Mouse (Mus musculus) gastrocnemius, postnatal 14 days (tissue): Measurements from ENCODE around the gene Tob1. TPM values are rescaled to one million over a fixed set of nuclear protein-coding genes. Genes with fewer than 3 reads are reported as not detected.

Source experiments
- DNase-seq: peaks from one replicate; pipeline ENCODE4 v3.0.0; 2021; ENCODE audit warnings: mixed read lengths
- intact Hi-C: fragments of 180-260 bp; cut with DNase I; formaldehyde crosslinking; loops from one replicate; pipeline ENCODE4 v1.15.1; 2025; ENCODE audit warnings: low total_unique reads
- long read RNA-seq, 2 experiments: library from polyadenylated mRNA; stranded (forward); transcript quantifications; one replicate each; pipeline ENCODE4 v2.0.0; 2021
- total RNA-seq, 2 experiments: library from RNA; stranded (reverse); gene quantifications; 2 replicates each; pipeline ENCODE4 v1.2.3; 2021

Gene Tob1
- 100 to 1,000 TPM; 133 to 139 TPM for total RNA-seq
- long read RNA-seq, experiment 1, transcript Tob1-201 (2 exons, 2,288 nt), result major isoform, 223 of 234 reads
- long read RNA-seq, experiment 1, partial matches to known transcripts, result 11 of 234 reads
- long read RNA-seq, experiment 1, other reads (novel, unspliced or antisense), result 0 of 234 reads
- long read RNA-seq, experiment 2, transcript Tob1-201 (2 exons, 2,288 nt), result major isoform, 245 of 265 reads
- long read RNA-seq, experiment 2, partial matches to known transcripts, result 0 of 265 reads
- long read RNA-seq, experiment 2, other reads (novel, unspliced or antisense), result 20 of 265 reads

DNA sequence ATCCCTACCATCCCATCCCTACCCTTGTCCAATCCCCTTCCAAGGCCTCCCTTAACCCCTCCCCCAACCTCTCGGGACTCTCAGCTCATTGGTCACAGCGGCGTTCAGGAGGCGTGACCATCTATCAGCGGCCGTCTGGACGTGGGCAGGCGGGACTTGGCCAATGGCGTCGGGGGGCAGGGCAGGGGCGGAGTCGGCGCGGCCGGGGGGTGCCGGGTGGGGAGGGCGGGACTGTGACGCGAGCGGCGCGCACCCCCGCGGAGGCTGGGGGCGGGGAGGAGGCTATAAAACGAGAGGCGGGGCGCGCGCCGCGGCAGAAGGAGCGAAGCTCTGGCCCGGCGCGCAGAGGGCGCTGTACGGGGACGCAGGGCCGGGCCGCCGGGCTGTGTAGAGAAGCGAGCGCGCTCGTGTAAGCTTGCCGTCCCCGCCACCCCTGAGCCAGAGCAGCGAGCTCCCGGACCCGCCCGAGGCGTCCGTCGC is at the start of gene Tob1:
Gene Tob1, plus strand, starts transcription at position 331 of the 480 bp plus-strand sequence.
- intact Hi-C loops, result loop anchor here (5.0 kb wide), 1 partner anchor 74 kb away; no protein-coding TSS in a partner anchor
- peak; percentile 99 for DNase-seq

DNA sequence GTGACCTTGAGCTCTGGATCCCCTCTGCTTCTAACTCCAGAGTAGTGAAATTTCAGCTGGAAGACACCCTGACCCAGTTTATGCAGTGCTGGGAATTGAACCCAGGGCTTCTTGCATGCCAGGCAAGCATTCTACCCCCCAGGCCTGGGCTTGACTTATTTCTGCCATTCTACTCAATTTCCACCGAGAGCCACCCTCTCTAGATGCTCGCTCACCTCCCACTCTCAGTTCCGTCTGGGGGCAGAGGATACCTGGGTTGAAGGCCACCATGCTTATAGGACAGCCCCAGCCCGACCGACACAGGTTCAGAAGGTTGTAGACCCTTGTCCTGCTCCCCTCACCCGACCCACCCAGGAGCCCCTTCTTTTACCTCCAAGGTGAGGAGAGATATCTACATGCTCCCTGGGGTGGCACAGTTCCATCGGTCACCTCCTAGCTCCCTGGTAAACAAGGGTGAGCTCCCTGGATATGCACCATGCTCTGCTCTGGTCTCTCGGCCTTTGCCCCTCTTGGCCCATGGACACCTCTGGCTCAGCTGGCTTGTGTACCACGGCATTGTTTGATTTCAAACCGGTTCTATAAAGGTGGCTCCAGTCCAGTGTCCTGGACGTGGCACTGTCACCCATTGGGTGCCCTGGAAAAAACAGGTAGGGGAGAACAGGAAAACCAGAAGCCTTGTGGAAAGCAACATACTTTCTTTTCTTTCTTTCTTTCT is 49.2 kb upstream of the Tob1 start:
- no peak for DNase-seq
- intact Hi-C loops, result no loop called here

DNA sequence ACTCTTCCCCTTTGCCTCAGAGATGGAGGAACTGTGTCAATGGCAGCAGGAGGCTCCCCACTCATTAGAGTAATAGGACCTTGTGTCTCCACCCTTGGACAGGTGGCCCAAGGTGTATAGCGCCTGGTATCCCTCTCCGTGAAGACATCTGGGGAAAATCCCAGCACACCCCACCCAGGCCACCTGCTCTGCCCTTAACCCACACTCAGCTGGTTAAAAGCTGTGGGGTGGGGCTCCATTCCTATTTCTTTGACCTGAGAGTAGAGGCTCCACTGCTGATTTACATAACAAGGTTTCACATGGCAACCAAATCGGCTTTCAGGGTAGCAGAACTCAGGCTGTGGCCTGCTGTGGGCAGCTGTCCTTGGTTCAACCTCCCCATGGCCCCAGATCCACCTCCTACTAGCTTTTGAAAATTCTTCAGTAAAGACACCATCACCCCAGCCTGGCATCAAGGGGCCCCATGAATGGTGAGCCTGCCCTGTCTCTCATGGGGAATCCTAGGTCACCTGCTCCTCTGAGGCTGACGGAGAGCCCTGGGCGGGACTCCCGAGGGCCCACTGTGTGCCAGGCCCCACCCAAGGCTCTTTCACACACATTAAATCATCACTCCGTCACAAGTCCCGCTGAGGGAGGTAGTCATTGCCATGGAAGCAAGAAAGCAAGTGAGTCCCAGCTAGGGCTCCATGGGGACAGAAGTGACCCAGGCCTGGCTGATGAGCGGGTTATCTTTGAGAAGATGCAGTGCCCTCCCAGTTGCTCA is 48.1 kb upstream of the Tob1 start:
- no peak for DNase-seq
- intact Hi-C loops, result no loop called here

DNA sequence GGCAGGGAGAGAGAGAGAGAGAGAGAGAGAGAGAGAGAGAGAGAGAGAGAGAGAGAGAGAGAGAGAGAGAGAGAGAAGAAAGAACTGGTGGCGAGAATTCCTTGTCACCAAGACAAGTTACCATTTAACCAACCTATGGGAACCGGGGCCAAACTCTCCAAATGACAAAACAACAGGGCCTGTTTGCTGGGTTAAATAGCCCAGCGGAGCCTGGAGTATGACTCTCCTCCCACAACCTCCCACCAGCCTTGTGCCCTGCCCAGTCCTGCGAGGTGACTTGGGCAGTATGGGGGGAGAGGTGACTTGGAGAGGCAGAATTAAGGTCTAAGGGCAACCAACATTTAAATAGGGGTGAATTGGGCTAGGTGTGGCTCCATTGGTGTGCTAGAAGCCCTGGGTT is 45.5 kb upstream of the Tob1 start:
- intact Hi-C loops, result loop anchor here (5.0 kb wide), 1 partner anchor 42 kb away; no protein-coding TSS in a partner anchor
- DNase-seq, result no peak

DNA sequence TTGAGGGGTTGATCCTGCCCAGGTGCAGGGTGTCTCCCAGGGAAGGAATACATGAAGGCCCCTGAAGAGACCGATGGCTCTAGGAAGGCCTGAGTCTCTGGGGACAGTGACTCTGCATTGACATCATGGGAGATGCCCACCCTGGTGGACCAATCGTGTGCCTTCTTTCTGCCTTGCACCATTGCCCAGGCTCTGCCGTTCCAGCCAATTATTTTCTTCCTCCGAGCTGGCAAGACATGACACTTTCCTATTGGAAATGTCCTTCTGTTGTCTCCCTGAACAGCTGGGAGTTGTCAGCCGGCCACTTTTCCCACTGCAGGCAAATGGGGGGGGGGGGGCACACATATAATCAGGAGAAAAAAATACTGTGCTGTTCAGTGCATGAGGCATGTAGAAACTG is 43.0 kb upstream of the Tob1 start:
- DNase-seq, result no peak

DNA sequence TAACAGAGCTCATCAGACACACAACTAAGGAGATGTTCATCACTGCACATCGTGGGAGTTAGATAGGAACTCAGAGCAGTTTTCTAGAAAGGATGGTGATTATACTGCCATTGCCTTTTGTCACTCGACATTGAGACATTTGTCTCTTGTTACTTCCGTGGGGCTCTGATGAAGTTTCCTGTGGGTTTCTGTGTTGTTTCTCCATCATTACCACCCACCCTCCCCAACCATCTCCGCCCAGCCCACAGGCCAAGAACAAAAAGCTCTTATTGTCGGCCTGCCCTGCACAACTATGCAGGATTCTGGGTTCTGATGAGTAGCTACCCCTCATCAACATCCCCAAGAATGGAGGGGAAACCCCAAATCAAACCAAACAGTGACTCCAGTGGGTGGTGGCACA is 41.7 kb upstream of the Tob1 start:
- intact Hi-C loops, result loop anchor here (5.0 kb wide), 1 partner anchor 38 kb away; no protein-coding TSS in a partner anchor
- DNase-seq, result no peak

More for the DNA sequence above, 43.0 kb upstream of the Tob1 start:
- intact Hi-C loops, result loop anchor here (5.0 kb wide), 1 partner anchor 39 kb away; no protein-coding TSS in a partner anchor

DNA sequence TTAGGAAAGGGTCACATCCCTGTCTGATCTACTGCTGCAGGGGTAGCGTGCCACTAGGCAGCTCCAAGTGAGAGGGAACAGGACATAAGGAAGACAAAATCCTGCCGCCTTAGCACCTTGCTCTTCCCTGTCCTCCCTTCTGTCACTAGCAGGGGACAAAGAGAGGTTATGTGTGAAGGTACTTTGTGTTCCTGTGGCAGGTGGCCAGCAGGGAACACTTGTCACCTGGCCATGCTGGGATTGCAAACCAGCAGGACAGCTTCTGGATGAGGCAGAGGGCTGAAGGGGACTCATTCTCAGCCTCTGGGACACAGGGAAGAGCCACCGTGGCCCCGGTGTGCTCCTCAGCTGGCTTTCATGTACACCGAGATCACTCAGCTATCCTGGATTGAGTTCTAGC is 39.6 kb upstream of the Tob1 start:
- intact Hi-C loops, result no loop called here
- DNase-seq, result no peak

DNA sequence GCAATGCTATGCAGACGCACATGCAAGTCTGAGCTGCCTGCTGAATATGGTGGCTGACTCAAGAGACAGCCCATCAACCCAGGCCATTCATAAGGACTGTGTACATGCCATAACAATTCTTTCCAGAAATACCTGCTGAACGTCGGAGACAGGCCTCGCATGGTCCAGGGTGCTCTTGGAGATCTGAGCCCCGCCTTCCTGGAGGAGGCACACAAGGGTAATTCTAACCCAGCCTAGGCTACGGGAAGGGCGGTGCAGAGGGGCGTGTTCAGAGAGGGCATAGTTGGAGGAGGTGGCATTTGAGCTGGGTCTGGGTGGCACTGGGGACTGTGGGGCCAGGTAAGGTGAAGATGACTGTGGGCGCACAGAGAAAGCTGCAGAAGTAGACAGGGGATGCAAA is 39.1 kb upstream of the Tob1 start:
- intact Hi-C loops, result no loop called here
- DNase-seq, result no peak

DNA sequence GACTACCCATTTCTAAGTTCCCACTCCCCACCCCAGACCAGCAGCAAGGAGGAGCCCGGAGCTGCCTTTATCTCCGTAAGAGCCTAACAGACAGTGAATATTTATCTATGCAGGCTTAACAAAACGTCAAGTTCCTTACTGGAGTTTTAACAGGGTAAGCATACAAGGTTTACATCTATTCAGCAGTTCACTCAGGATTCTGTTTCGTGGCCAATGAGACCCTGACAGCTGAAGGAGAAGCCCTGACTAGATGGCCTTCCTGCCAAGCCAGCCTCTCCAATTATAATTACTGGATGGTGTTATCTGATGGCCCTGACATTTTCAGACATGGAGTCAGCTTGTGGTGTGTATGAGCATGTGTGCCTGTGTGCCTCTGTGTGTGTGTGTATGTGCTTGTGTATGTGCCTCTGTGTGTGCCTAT is 37.5 kb upstream of the Tob1 start:
- DNase-seq, result no peak
- intact Hi-C loops, result no loop called here

DNA sequence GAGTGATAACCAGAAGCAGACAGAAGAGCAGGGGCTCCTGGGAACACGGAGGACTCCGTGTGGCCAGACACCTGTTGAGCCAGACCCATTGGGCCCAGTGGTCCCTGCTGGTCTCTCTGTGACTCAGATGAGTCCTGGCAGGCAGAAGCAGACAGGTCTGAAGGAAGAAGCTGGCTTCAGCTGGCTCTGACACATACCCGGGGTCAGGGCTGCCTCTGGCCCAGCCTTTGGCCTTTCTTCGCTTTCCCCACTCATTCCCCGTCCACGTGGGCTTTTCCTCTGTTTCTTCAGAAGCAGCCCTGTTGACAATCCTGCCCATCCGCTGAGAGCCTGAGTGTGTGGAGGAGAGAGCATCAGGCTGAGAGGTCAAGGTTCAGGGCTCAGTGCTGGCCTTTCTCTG is 36.0 kb upstream of the Tob1 start:
- no peak for DNase-seq
- intact Hi-C loops, result no loop called here

DNA sequence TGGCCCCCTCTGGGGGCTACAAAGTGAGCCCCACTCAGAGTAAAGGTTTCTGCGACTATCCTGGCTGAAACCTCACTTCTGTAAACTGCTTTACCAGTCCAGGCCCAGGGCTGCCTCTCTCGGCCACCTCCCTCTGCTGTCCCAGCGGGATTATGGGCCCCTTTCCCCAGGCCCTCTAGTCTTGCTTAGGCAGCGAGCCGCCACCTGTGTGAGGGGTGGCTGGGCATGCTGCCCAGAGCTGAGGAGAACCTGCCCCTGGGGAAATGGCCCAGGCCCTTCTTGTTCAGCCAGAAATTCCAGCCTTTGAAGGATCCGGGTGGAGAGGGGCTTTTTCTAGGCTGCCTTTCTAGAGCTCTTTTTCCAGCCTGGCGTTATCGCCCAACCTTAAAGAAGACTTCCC is 35.6 kb upstream of the Tob1 start:
- intact Hi-C loops, result no loop called here
- DNase-seq, result peak; percentile 18

DNA sequence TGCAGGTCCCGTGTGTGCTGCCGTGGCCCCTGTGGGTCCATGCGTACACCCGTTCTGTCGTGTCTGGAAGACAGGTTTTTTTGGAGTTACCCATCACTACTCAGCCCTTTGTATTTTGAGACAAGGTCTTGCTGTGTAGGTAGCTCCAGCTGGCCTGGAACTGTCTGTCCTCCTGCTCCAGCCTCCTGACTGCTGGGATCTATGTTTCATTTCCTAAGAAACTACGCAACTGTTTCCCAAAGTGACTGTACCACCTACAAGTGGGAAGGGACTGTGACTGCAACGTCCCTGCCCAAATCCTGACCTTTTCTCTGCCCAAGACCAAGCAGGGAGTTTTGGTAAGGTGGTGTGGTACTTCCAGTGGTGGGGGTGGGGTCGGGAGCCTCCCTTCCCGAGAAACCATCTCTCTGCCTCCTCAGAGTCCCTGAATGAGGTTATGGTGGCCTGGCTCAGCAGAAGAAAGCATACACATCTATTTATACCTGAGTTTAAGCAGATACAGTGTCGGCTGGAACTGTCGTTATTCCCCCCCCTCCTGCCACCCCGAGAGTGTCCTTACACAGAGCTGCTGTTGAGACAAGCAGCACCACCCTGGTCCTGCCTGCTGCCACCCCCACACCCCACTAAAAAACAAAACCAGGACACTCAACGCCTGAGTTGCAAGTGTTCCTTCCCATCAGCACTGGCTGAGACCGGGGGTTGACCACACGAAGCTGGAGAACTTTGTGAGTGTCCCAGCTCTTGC is 33.2 kb upstream of the Tob1 start:
- DNase-seq, result no peak
- intact Hi-C loops, result no loop called here

DNA sequence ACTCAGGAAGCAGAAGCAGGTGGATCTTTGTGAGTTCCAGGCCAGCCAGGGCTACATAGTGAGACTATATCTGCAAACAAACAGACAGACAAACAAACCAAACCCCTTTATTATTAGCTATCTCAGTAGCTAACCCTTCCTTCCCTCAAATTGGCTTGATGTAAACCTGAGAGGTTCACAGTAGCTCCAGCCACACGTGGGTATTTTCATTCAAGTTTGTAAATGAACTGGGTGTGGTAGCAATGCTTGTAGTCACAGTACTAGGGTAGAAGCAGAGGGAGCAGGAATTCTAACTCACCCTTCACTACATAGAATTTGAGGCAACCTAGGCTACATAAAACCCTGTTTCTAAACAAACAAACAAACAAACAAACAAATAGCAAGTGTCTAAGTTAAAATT is 31.5 kb upstream of the Tob1 start:
- no peak for DNase-seq
- intact Hi-C loops, result no loop called here

DNA sequence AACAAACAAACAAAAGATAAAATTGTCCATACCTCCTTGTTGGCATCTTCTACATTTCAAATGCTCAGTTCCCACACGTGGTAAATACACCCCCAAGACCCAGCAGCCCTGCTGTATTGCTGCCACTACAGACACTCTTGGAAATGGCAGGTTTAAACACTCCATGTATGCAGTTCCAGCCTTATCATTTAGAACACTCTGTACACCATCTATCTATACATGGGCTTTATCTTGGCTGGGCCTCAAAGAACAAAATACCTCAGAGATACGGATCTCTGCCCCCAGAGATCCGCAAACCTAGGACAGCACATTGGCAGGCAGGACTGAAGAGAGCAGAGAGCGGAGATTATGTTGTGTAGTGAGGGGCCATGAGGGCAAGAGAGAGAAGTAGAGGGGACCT is 31.1 kb upstream of the Tob1 start:
- intact Hi-C loops, result no loop called here

DNA sequence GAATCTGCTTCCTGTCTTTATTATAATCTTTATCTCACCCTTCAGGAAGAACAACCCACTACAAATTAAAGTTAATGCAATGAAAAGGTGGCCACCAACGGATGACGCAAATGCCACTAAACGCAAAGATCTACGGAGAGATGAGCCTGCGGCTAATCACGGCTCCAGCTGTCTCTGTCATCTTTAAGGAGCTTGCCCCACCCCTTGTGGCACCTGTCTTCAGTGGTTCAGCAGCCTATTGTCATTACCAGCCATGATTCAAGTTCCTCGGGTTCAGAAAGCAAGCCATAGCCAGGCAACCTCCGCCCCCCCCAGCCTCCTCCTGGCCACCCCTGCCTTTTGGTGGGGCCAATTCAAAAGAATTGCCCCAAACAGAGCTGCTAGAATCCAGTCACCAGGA is 29.6 kb upstream of the Tob1 start:
- intact Hi-C loops, result no loop called here
- no peak for DNase-seq

More for the DNA sequence above, 31.1 kb upstream of the Tob1 start:
- DNase-seq, result no peak

DNA sequence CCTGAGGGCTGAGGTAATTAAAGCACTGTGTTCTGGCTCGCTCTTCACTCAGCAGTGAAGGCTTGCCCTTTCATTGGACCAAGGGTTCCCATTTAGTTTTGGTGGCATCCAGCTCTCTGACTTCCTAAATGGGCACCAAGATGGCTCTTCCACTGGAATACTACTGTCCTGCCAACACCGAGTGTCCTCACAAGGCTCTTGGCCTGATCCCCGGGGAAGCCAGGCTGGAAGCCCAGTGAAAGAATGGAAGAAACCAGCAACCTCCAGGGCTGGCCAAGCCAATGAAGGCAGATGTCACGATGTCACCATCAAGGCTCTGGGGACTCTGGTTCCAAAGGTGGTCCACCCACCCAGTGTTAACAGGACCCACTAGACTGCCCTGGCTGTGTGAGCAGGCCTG is 28.5 kb upstream of the Tob1 start:
- DNase-seq, result peak; percentile 55
- intact Hi-C loops, result no loop called here

DNA sequence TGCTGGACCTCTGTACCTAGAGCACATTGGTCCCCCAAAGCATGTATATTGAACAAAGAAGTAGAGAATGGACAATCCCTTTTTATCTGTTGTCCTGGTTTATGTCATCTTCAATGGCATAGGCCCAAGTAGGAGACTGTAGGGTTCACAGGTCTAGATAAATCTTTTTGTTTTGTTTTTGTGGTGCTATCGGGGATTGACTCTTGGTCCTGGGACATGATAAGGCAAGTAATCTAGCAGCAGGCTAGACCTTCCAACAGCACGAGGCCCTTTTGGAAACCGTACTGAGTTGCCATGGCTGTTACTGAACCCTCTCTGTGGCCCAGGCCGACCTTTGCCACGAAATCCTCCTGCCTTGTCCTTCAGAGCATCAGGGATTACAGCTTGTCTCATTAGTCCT is 28.1 kb upstream of the Tob1 start:
- no peak for DNase-seq
- intact Hi-C loops, result no loop called here

DNA sequence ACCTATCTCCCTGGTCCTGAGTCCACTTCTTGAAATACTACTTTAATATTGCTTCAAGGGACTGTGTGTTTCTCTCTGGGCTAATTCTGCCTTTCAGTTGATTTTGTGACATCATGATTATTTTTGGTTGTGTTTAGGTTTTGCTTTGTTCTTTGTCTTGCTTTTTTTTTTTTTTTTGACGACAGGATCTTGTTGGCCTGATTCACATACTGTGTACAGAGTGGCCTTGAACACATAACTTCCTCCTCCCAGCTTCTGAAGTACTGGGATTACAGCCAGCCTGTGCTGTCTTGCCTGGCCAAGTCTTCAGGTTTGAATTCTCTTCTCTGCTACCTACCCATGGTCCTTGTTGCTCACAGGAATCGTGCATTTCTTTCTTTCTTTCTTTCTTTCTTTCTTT is 27.6 kb upstream of the Tob1 start:
- DNase-seq, result no peak
- intact Hi-C loops, result no loop called here

DNA sequence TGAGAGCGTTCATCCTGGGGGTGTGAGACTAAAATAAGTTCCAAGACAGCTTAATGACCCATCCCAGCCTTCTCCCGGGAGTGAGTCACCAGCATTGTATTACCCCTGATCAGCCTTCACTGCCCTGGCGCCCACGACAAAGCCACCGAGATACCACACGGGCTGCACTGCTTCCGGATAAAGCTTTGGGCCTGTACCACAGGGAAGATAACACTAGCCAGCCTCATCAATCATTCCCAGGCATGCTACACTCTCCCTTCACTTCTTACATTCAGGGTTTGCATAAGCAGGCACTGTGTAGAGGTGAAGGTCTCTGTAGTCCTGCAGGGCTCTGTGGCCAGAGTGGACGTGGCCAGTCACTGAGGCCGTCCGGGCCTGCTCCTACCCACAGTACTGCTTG is 21.7 kb upstream of the Tob1 start:
- intact Hi-C loops, result no loop called here
- DNase-seq, result no peak

DNA sequence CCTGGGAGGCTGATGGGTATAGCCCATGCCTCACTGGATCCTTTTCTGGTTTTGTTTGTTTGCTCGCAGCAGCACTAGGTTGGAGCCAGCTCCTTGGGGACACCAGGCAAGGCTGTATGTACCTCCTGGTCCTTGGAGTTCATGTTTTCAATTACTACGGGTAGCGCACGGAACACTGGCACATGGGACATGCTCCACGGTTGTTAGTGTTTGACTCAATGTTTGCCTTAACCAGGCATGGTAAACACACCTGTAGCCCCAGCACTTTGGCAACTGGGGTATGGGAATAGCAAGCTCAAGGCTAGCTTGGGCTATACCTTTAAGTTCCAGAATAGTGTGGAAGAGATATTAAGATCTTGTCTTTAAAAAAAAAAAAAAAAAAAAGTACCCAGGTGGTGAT is 20.6 kb upstream of the Tob1 start:
- intact Hi-C loops, result no loop called here
- DNase-seq, result no peak
